Mouse (Mus musculus): ENCODE measurements around the gene Uaca. TPM values are rescaled to one million over a fixed set of nuclear protein-coding genes. Genes with fewer than 3 reads are reported as not detected.
A peak's percentile ranks its signal among the peaks of the same experiment; 100 is the strongest.

The Uaca gene
- polyA plus RNA-seq, 1 experiment from 2014 or later: 17.1 TPM

DNA sequence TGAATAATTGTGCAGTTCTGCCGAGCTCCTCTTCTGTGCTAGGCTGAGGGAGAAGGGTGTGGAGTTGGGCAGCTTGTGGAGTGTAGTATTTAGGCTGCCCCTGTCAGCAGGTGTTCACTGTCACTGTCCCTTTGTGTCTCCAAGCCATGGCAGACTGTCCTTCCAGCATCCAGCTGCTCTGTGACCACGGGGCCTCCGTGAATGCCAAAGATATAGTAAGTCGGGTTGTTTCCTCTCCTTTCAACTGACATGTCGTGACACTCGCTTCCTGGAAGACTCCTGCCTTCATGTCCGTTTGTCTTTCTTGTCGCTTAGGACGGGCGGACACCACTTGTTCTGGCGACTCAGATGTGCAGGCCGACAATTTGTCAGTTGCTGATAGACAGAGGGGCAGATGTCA is 55.6 kb downstream of the Uaca start:
- H3K4me3 ChIP-seq (ENCODE audit: control insufficient read depth in 1 of 2, insufficient read depth in 1 of 2, low read depth in 1 of 2, low read length in 2 of 2): no peak overlapping the region
- H3K4me1 ChIP-seq (ENCODE audit: control insufficient read depth in 2 of 2, insufficient read depth in 2 of 2, low read length in 2 of 2): peaks cover 0 to under 1% of the 10 kb centered on the region in 2 experiments; a peak in 1 of 4 replicates
- 73% methylated on average over 12 of the region's 12 CpGs for WGBS
- no peaks in the 10 kb centered on the region for H3K27me3 ChIP-seq (ENCODE audit: control insufficient read depth, insufficient read depth, low read length)
- no peak overlapping the region for H3K9ac ChIP-seq (ENCODE audit: low read length)
- no peak overlapping the region for H3K4me2 ChIP-seq (ENCODE audit: low read length)
- H3K9me3 ChIP-seq (ENCODE audit: control insufficient read depth, low read length): no peaks in the 10 kb centered on the region
- no peak overlapping the region for H3K27ac ChIP-seq (replicated peaks in 1 of 2; ENCODE audit: control insufficient read depth in 1 of 2, insufficient read depth in 1 of 2, low read depth in 2 of 2, low read length in 2 of 2)
- no peak for ATAC-seq (ENCODE audit: insufficient number of reproducible peaks, insufficient read depth, low FRiP score, low read depth)
- peaks cover 56% of the 10 kb centered on the region for H3K36me3 ChIP-seq (ENCODE audit: control insufficient read depth, insufficient read depth, low read length)

DNA sequence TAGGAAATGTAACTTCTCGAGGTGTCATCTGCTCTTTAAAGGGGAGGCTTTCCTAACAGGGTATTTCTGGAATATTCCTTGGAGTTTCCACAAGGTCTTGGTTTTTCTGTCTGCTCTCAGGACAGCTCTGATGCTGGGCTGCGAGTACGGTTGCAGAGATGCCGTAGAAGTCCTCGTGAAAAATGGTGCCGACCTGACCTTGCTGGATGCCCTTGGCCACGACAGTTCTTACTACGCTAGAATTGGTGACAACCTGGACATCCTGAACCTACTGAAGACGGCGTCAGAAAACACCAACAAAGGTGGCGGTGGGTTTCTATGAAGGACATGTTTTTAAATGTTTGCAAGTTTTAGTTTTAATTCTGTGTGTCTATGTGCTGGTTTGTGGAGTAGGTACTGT is 59.9 kb downstream of the Uaca start:
- WGBS: 89% methylated on average over 11 of the region's 11 CpGs
- Histone ChIP-seq H3K9me3 (ENCODE audit: control insufficient read depth, low read length) (no peaks in the 10 kb centered on the region), H3K27me3 (ENCODE audit: control insufficient read depth, insufficient read depth, low read length) (no peaks in the 10 kb centered on the region), H3K27ac (replicated peaks in 1 of 2; ENCODE audit: control insufficient read depth in 1 of 2, insufficient read depth in 1 of 2, low read depth in 2 of 2, low read length in 2 of 2) (no peak overlapping the region), H3K4me2 (ENCODE audit: low read length) (no peak overlapping the region), H3K4me3 (ENCODE audit: control insufficient read depth in 1 of 2, insufficient read depth in 1 of 2, low read depth in 1 of 2, low read length in 2 of 2) (no peak overlapping the region), H3K36me3 (ENCODE audit: control insufficient read depth, insufficient read depth, low read length) (peaks cover 68% of the 10 kb centered on the region), H3K4me1 (ENCODE audit: control insufficient read depth in 2 of 2, insufficient read depth in 2 of 2, low read length in 2 of 2) (peaks cover 0 to 5% of the 10 kb centered on the region in 2 experiments; a peak in 2 of 4 replicates), H3K9ac (ENCODE audit: low read length) (no peak overlapping the region)
- no peak for ATAC-seq (ENCODE audit: insufficient number of reproducible peaks, insufficient read depth, low FRiP score, low read depth)

DNA sequence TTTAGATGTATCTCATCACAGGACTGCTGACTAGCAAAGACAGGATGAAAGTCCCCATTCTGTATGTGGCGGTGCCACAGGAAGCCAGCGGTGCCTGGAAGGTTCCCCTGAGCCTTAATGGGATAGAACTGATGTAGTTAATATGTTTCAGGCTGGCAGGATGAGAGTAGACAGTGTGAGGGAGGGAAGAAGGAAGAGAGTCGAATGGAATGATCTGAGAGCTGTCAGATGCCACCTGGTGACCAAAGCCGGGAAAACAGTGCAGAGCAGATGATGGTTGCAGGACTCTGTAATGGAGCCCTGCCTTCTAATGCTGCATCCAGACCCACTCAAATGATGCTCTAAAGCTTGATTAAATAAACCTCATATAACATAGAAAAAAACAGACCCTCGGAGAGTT is 63.5 kb downstream of the Uaca start:
- 0 out of 2 replicates have a peak, but pooled peaks have one; percentile 35 for ATAC-seq (ENCODE audit: insufficient number of reproducible peaks, insufficient read depth, low FRiP score, low read depth)
- no peak overlapping the region for H3K9ac ChIP-seq (ENCODE audit: low read length)
- peaks cover 0 to 5% of the 10 kb centered on the region in 2 experiments; a peak in 2 of 4 replicates for H3K4me1 ChIP-seq (ENCODE audit: control insufficient read depth in 2 of 2, insufficient read depth in 2 of 2, low read length in 2 of 2)
- peaks cover 70% of the 10 kb centered on the region for H3K36me3 ChIP-seq (ENCODE audit: control insufficient read depth, insufficient read depth, low read length)
- no peak overlapping the region for H3K4me3 ChIP-seq (ENCODE audit: control insufficient read depth in 1 of 2, insufficient read depth in 1 of 2, low read depth in 1 of 2, low read length in 2 of 2)
- 23% methylated on average over 5 of the region's 5 CpGs for WGBS
- no peaks in the 10 kb centered on the region for H3K27me3 ChIP-seq (ENCODE audit: control insufficient read depth, insufficient read depth, low read length)
- H3K4me2 ChIP-seq (ENCODE audit: low read length): no peak overlapping the region
- no peak overlapping the region for H3K27ac ChIP-seq (replicated peaks in 1 of 2; ENCODE audit: control insufficient read depth in 1 of 2, insufficient read depth in 1 of 2, low read depth in 2 of 2, low read length in 2 of 2)
- H3K9me3 ChIP-seq (ENCODE audit: control insufficient read depth, low read length): no peaks in the 10 kb centered on the region

DNA sequence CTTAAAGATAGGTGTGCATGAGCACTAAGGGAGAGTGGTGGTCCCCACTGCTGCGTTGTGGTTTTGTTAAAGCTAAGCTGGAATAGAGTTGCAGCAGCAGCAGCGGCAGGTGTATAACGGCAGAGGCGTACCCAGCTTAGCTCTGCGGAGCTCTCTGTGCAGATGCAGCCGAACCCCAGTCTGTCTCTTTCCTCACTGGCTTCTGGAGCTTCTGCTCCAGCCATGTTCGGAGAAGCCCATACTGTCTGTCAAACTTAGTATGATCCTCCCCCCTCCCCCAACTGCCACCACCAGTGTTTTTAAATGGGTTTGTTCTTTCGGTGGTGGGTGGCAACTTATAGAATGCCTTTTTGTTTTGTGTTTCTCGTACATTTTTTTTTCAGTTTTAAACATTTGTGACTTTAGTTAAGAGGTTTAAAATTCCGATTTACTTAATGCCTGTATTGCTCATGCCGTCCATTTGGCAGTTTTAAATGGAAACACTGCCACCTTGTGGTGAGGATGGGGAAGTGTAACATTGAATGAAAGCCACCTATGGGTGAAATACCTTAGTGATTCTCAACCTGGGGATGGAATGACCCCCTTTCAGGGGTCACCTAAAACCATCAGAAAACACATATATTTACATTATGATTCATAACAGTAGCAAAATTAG is 64.1 kb downstream of the Uaca start:
- Histone ChIP-seq H3K4me2 (ENCODE audit: low read length) (peak overlapping the region; percentile 31; the same call in 1 of the 2 replicates), H3K4me1 (ENCODE audit: control insufficient read depth in 2 of 2, insufficient read depth in 2 of 2, low read length in 2 of 2) (peaks cover 0 to 5% of the 10 kb centered on the region in 2 experiments; a peak in 2 of 4 replicates), H3K27ac (replicated peaks in 1 of 2; ENCODE audit: control insufficient read depth in 1 of 2, insufficient read depth in 1 of 2, low read depth in 2 of 2, low read length in 2 of 2) (no peak overlapping the region), H3K36me3 (ENCODE audit: control insufficient read depth, insufficient read depth, low read length) (peaks cover 73% of the 10 kb centered on the region), H3K9me3 (ENCODE audit: control insufficient read depth, low read length) (no peaks in the 10 kb centered on the region), H3K4me3 (ENCODE audit: control insufficient read depth in 1 of 2, insufficient read depth in 1 of 2, low read depth in 1 of 2, low read length in 2 of 2) (no peak overlapping the region), H3K27me3 (ENCODE audit: control insufficient read depth, insufficient read depth, low read length) (no peaks in the 10 kb centered on the region), H3K9ac (ENCODE audit: low read length) (no peak overlapping the region)
- no peak for ATAC-seq (ENCODE audit: insufficient number of reproducible peaks, insufficient read depth, low FRiP score, low read depth)
- 38% methylated on average over 11 of the region's 11 CpGs for WGBS

DNA sequence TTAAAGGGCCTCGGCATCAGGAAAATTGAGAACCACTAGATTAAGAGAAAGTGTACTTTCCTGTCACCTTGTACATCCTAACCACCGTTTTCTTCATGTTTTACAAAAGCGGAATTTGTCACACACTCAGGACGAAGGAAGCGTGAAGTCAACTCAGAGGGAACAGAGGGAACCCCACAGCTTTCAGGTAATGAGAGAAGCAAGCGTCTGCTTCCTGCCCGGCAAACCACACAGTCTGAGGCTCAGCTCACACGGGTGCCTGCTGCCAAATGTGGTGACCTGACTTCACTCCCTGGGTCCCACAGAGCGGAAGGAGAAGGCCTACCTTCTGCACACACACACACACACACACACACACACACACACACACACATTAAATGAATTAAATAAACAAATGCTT is 64.7 kb downstream of the Uaca start:
- no peak overlapping the region for H3K9ac ChIP-seq (ENCODE audit: low read length)
- H3K4me1 ChIP-seq (ENCODE audit: control insufficient read depth in 2 of 2, insufficient read depth in 2 of 2, low read length in 2 of 2): peaks cover 0 to 5% of the 10 kb centered on the region in 2 experiments; a peak in 2 of 4 replicates
- H3K27ac ChIP-seq (replicated peaks in 1 of 2; ENCODE audit: control insufficient read depth in 1 of 2, insufficient read depth in 1 of 2, low read depth in 2 of 2, low read length in 2 of 2): no peak overlapping the region
- peaks cover 74% of the 10 kb centered on the region for H3K36me3 ChIP-seq (ENCODE audit: control insufficient read depth, insufficient read depth, low read length)
- no peak overlapping the region for H3K4me3 ChIP-seq (ENCODE audit: control insufficient read depth in 1 of 2, insufficient read depth in 1 of 2, low read depth in 1 of 2, low read length in 2 of 2)
- no peak for ATAC-seq (ENCODE audit: insufficient number of reproducible peaks, insufficient read depth, low FRiP score, low read depth)
- H3K4me2 ChIP-seq (ENCODE audit: low read length): no peak overlapping the region
- no peaks in the 10 kb centered on the region for H3K9me3 ChIP-seq (ENCODE audit: control insufficient read depth, low read length)
- 68% methylated on average over 9 of the region's 9 CpGs for WGBS
- no peaks in the 10 kb centered on the region for H3K27me3 ChIP-seq (ENCODE audit: control insufficient read depth, insufficient read depth, low read length)

DNA sequence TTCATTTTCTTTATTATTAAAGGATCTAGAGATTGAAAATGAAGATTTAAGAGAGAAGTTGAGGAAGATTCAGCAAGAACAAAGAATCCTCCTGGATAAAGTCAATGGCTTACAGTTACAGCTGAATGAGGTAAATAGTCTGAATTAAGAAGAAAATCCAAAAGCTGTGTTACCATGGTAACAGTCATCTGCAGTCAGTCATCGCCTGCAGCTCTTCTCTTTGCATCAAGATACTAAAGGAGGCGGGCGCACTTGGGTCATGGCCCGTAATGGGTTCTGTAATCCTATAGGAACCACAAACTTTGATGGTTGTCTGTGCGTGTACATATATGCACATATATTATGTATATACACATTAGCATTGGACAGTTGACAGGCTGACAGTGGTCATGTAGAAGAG is 66.7 kb downstream of the Uaca start:
- H3K4me3 ChIP-seq (ENCODE audit: control insufficient read depth in 1 of 2, insufficient read depth in 1 of 2, low read depth in 1 of 2, low read length in 2 of 2): no peak overlapping the region
- H3K9me3 ChIP-seq (ENCODE audit: control insufficient read depth, low read length): no peaks in the 10 kb centered on the region
- no peak overlapping the region for H3K27ac ChIP-seq (replicated peaks in 1 of 2; ENCODE audit: control insufficient read depth in 1 of 2, insufficient read depth in 1 of 2, low read depth in 2 of 2, low read length in 2 of 2)
- H3K4me2 ChIP-seq (ENCODE audit: low read length): no peak overlapping the region
- 94% methylated on average over 5 of the region's 5 CpGs for WGBS
- no peak for ATAC-seq (ENCODE audit: insufficient number of reproducible peaks, insufficient read depth, low FRiP score, low read depth)
- no peaks in the 10 kb centered on the region for H3K27me3 ChIP-seq (ENCODE audit: control insufficient read depth, insufficient read depth, low read length)
- peaks cover 0 to 5% of the 10 kb centered on the region in 2 experiments; a peak in 2 of 4 replicates for H3K4me1 ChIP-seq (ENCODE audit: control insufficient read depth in 2 of 2, insufficient read depth in 2 of 2, low read length in 2 of 2)
- H3K9ac ChIP-seq (ENCODE audit: low read length): no peak overlapping the region
- peaks cover 70% of the 10 kb centered on the region for H3K36me3 ChIP-seq (ENCODE audit: control insufficient read depth, insufficient read depth, low read length)

DNA sequence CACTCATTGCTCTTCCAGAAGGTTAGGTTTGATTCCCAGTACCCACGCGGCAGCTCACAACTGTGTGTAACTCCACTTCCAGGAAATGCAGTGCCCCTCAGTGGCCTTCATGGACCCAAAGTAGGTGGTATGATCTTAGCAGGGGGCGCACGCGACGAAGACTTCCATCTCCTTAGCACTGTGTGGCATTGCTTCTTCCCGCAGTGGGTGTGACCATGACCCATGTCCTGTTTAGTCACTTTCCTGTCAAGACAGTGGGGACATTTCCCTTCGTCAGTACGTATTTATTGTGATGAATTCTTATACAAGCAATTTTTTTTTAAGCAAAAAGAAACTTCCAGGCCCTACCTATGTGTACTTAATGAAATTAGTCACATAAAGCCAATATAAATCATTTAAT is 70.3 kb downstream of the Uaca start:
- 74% methylated on average over 9 of the region's 9 CpGs for WGBS
- peaks cover 80% of the 10 kb centered on the region for H3K36me3 ChIP-seq (ENCODE audit: control insufficient read depth, insufficient read depth, low read length)

DNA sequence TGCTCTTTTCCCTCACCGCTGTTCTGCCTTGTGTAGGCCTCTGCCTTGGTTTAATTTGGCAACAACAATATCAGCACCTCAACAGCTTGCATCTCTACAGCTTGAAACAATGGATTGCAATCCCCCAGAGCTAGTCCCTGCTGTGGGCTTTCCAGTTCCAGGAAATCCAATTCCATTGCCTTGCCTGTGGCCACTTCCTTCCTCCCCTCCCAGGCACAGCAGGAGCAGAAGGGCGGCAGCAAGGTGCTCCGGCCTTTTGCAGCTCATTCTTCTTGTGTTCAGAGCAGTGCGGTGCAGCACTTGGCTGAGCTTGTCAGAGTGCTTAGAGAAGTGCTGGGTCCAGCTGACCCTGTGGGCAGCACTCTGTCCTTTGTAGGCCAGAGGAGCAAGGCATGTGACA is 71.5 kb downstream of the Uaca start:
- no peaks in the 10 kb centered on the region for H3K9me3 ChIP-seq (ENCODE audit: control insufficient read depth, low read length)
- no peak overlapping the region for H3K4me2 ChIP-seq (ENCODE audit: low read length)
- H3K27ac ChIP-seq (replicated peaks in 1 of 2; ENCODE audit: control insufficient read depth in 1 of 2, insufficient read depth in 1 of 2, low read depth in 2 of 2, low read length in 2 of 2): peak overlapping the region; percentile 56 to 75
- no peak overlapping the region for H3K4me3 ChIP-seq (ENCODE audit: control insufficient read depth in 1 of 2, insufficient read depth in 1 of 2, low read depth in 1 of 2, low read length in 2 of 2)
- ATAC-seq (ENCODE audit: insufficient number of reproducible peaks, insufficient read depth, low FRiP score, low read depth): no peak
- WGBS: 39% methylated on average over 4 of the region's 4 CpGs
- no peaks in the 10 kb centered on the region for H3K27me3 ChIP-seq (ENCODE audit: control insufficient read depth, insufficient read depth, low read length)
- H3K9ac ChIP-seq (ENCODE audit: low read length): peak overlapping the region; percentile 25; the same call in 1 of the 2 replicates
- peaks cover 80% of the 10 kb centered on the region for H3K36me3 ChIP-seq (ENCODE audit: control insufficient read depth, insufficient read depth, low read length)
- no peaks in the 10 kb centered on the region; a peak in 1 of 4 replicates for H3K4me1 ChIP-seq (ENCODE audit: control insufficient read depth in 2 of 2, insufficient read depth in 2 of 2, low read length in 2 of 2)

More for the DNA sequence above, 70.3 kb downstream of the Uaca start:
- Histone ChIP-seq H3K9me3 (ENCODE audit: control insufficient read depth, low read length) (no peaks in the 10 kb centered on the region), H3K4me3 (ENCODE audit: control insufficient read depth in 1 of 2, insufficient read depth in 1 of 2, low read depth in 1 of 2, low read length in 2 of 2) (no peak overlapping the region), H3K27ac (replicated peaks in 1 of 2; ENCODE audit: control insufficient read depth in 1 of 2, insufficient read depth in 1 of 2, low read depth in 2 of 2, low read length in 2 of 2) (peak overlapping the region; percentile 49 to 56; a peak in 1 of 4 replicates), H3K4me2 (ENCODE audit: low read length) (no peak overlapping the region), H3K9ac (ENCODE audit: low read length) (no peak overlapping the region), H3K4me1 (ENCODE audit: control insufficient read depth in 2 of 2, insufficient read depth in 2 of 2, low read length in 2 of 2) (no peaks in the 10 kb centered on the region; a peak in 1 of 4 replicates), H3K27me3 (ENCODE audit: control insufficient read depth, insufficient read depth, low read length) (no peaks in the 10 kb centered on the region)
- ATAC-seq (ENCODE audit: insufficient number of reproducible peaks, insufficient read depth, low FRiP score, low read depth): no peak

Data from heart, embryonic 14.5 days (tissue).